Mouse (Mus musculus) cerebellum, adult 8-10 months (tissue): ENCODE data around the gene Gdf3.
A peak's percentile ranks its signal among the peaks of the same experiment; 100 is the strongest.

ENCODE experiments used
- DNase-seq: peaks from one replicate; pipeline ENCODE4 v3.0.0; 2022

The Gdf3 gene

GRCm38 (mm10) chr6:122561005-122561404 lies 48.9 kb downstream of the Gdf3 start:
- DNase-seq: no peak

GRCm38 (mm10) chr6:122560427-122560826 lies 49.5 kb downstream of the Gdf3 start:
- DNase-seq: peak; percentile 44

GRCm38 (mm10) chr6:122556959-122557561 lies 52.8 kb downstream of the Gdf3 start:
- DNase-seq: peak; percentile 43
